Comparison of ENCODE assay signal across 16 mouse cellular contexts in the genomic region with DNA sequence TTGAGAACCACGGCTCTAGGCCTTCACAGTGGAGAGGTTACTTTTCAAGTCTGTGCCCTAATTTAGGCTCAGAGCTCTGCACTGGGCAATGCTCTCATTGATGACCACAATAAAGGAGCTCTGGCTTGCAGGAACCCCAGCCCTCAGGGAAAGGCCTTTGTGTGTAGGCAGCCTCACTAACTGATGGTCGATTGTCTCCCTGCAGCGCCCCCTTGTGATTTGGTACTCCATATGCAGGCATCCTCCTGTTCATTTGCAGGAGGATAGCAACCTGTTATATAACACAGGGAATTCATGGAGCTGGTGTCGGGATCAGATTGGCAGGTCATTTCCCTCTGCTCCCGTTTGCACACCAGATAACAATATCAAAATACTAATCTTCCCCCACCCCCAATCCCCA. TPM values are rescaled to one million over a fixed set of nuclear protein-coding genes. Genes with fewer than 3 reads are reported as not detected.
DNase-seq lines count a peak whose midpoint lies in the region; ATAC-seq and TF ChIP-seq lines count a peak whose summit lies in the region.
"Had no signal": no experiment of that assay in that cellular context is flagged by ENCODE, and none has a peak within 500 bp of the region (broad histone marks: within the 10 kb centered on the region; RNA-seq: fewer than 3 reads in every experiment).

No protein-coding gene starts in this region.

- no peaks in the 10 kb centered on the region for H3K4me1 ChIP-seq in kidney, postnatal 0 days (replicated peaks; ENCODE audit: insufficient read depth, low read length)
- H3K4me1 ChIP-seq in kidney, embryonic 16.5 days (ENCODE audit: insufficient read depth, low read length): no peaks in the 10 kb centered on the region
- no peaks in the 10 kb centered on the region for H3K4me1 ChIP-seq in neural tube, embryonic 11.5 days (ENCODE audit: control insufficient read depth, insufficient read depth, low read length)
- H3K4me1 ChIP-seq: embryonic facial prominence, embryonic 12.5 days; forebrain, embryonic 13.5 days; limb, embryonic 13.5 days; lung, embryonic 15.5 days; midbrain, embryonic 15.5 days; neural tube, embryonic 15.5 days; stomach, embryonic 15.5 days had no signal

- no peak overlapping the region for H3K27ac ChIP-seq in kidney, postnatal 0 days
- no peak overlapping the region for H3K27ac ChIP-seq in kidney, embryonic 16.5 days (ENCODE audit: low read length)
- no peak overlapping the region for H3K27ac ChIP-seq in neural tube, embryonic 11.5 days (ENCODE audit: low read depth, low read length)
- H3K27ac ChIP-seq: embryonic facial prominence, embryonic 12.5 days; forebrain, embryonic 13.5 days; limb, embryonic 13.5 days; lung, embryonic 15.5 days; midbrain, embryonic 15.5 days; neural tube, embryonic 15.5 days; stomach, embryonic 15.5 days had no signal

- TF ChIP-seq CTCF in kidney, postnatal 0 days (IDR thresholded peaks at IDR 0.05; ENCODE audit: low read depth): 0 out of 2 replicates have a peak, but pooled peaks have one; percentile 19

- no peaks in the 10 kb centered on the region for H3K36me3 ChIP-seq in kidney, postnatal 0 days (ENCODE audit: insufficient read depth, low read length)
- H3K36me3 ChIP-seq in kidney, embryonic 16.5 days (ENCODE audit: insufficient read depth, low read length): no peaks in the 10 kb centered on the region
- H3K36me3 ChIP-seq in neural tube, embryonic 11.5 days (ENCODE audit: control insufficient read depth, insufficient read depth, low read length): no peaks in the 10 kb centered on the region
- H3K36me3 ChIP-seq: embryonic facial prominence, embryonic 12.5 days; limb, embryonic 13.5 days; lung, embryonic 15.5 days; midbrain, embryonic 15.5 days; neural tube, embryonic 15.5 days; stomach, embryonic 15.5 days had no signal

- H3K4me3 ChIP-seq in kidney, postnatal 0 days (replicated peaks; ENCODE audit: low read depth, low read length): no peak overlapping the region
- H3K4me3 ChIP-seq in kidney, embryonic 16.5 days (ENCODE audit: low read length): no peak overlapping the region
- no peak overlapping the region for H3K4me3 ChIP-seq in neural tube, embryonic 11.5 days (ENCODE audit: low read depth, low read length)
- H3K4me3 ChIP-seq: embryonic facial prominence, embryonic 12.5 days; forebrain, embryonic 13.5 days; limb, embryonic 13.5 days; lung, embryonic 15.5 days; midbrain, embryonic 15.5 days; neural tube, embryonic 15.5 days; stomach, embryonic 15.5 days had no signal

- no peaks in the 10 kb centered on the region; the same call in 1 of the 2 replicates for H3K9me3 ChIP-seq in kidney, postnatal 0 days (replicated peaks; ENCODE audit: low read length)
- no peaks in the 10 kb centered on the region for H3K9me3 ChIP-seq in kidney, embryonic 16.5 days (ENCODE audit: low read length)
- no peaks in the 10 kb centered on the region for H3K9me3 ChIP-seq in neural tube, embryonic 11.5 days (ENCODE audit: control insufficient read depth, low read length)
- H3K9me3 ChIP-seq: embryonic facial prominence, embryonic 12.5 days; forebrain, embryonic 13.5 days; limb, embryonic 13.5 days; lung, embryonic 15.5 days; midbrain, embryonic 15.5 days; neural tube, embryonic 15.5 days; stomach, embryonic 15.5 days had no signal

- DNase-seq in kidney, postnatal 0 days (ENCODE audit: low spot score): no peak
- peak; percentile 34 for DNase-seq in neural tube, embryonic 11.5 days (ENCODE audit: low spot score)
- no peak for DNase-seq in neural tube, embryonic 10.5 days (ENCODE audit: extremely low spot score, low spot score)
- peak; percentile 45 for DNase-seq in ZHBTc4 (ENCODE audit: low read depth, low spot score)
- DNase-seq in mesoderm, embryonic 11.5 days (ENCODE audit: low read depth, low spot score): peak; percentile 11
- DNase-seq in urinary bladder, postnatal 10 days (ENCODE audit: low spot score): no peak
- DNase-seq: gastrocnemius, postnatal 25 days had no signal

- no peaks in the 10 kb centered on the region for H3K27me3 ChIP-seq in kidney, postnatal 0 days (ENCODE audit: insufficient read depth, low read length)
- no peaks in the 10 kb centered on the region for H3K27me3 ChIP-seq in kidney, embryonic 16.5 days (ENCODE audit: insufficient read depth, low read length)
- H3K27me3 ChIP-seq in neural tube, embryonic 11.5 days (ENCODE audit: control insufficient read depth, insufficient read depth, low read length): no peaks in the 10 kb centered on the region
- H3K27me3 ChIP-seq: embryonic facial prominence, embryonic 12.5 days; forebrain, embryonic 13.5 days; limb, embryonic 13.5 days; lung, embryonic 15.5 days; midbrain, embryonic 15.5 days; neural tube, embryonic 15.5 days; stomach, embryonic 15.5 days had no signal

- no peak for ATAC-seq in kidney, postnatal 0 days (replicated peaks; ENCODE audit: low FRiP score, low read depth)
- ATAC-seq in kidney, embryonic 16.5 days (ENCODE audit: low FRiP score, low TSS enrichment): no peak
- no peak for ATAC-seq in neural tube, embryonic 11.5 days (ENCODE audit: insufficient read depth, low FRiP score, low TSS enrichment)
- ATAC-seq: forebrain, embryonic 13.5 days; midbrain, embryonic 15.5 days had no signal

- 39% methylated on average over 5 of the region's 5 CpGs for WGBS in kidney, postnatal 0 days
- WGBS in kidney, embryonic 16.5 days: 29% methylated on average over 5 of the region's 5 CpGs
- 49% methylated on average over 5 of the region's 5 CpGs for WGBS in neural tube, embryonic 11.5 days

- H3K9ac ChIP-seq in kidney, postnatal 0 days (ENCODE audit: low read depth, low read length): no peak overlapping the region
- H3K9ac ChIP-seq in kidney, embryonic 16.5 days (replicated peaks; ENCODE audit: low read length): no peak overlapping the region
- H3K9ac ChIP-seq in neural tube, embryonic 11.5 days (ENCODE audit: low read length): no peak overlapping the region
- H3K9ac ChIP-seq: embryonic facial prominence, embryonic 12.5 days; forebrain, embryonic 13.5 days; limb, embryonic 13.5 days; lung, embryonic 15.5 days; midbrain, embryonic 15.5 days; neural tube, embryonic 15.5 days; stomach, embryonic 15.5 days had no signal

- no peak overlapping the region for H3K4me2 ChIP-seq in kidney, postnatal 0 days (ENCODE audit: low read length)
- no peak overlapping the region for H3K4me2 ChIP-seq in kidney, embryonic 16.5 days (replicated peaks; ENCODE audit: low read depth, low read length)
- no peak overlapping the region for H3K4me2 ChIP-seq in neural tube, embryonic 11.5 days (ENCODE audit: low read depth)
- H3K4me2 ChIP-seq: embryonic facial prominence, embryonic 12.5 days; forebrain, embryonic 13.5 days; limb, embryonic 13.5 days; lung, embryonic 15.5 days; midbrain, embryonic 15.5 days; neural tube, embryonic 15.5 days; stomach, embryonic 15.5 days had no signal

RNA-seq across cellular contexts. Expression of a gene that starts 59.6 kb away (rescaled TPM):
- polyA plus RNA-seq in kidney, postnatal 0 days (2015; fragmentation: Nextera tagmentation; extraction: Ambion mirVana): 0.16 and 0.18 TPM in 2 replicates
- 0.09 and 0.17 TPM in 2 replicates for polyA plus RNA-seq in kidney, embryonic 16.5 days (2015; fragmentation: Nextera tagmentation; extraction: Ambion mirVana)
- polyA plus RNA-seq in neural tube, embryonic 11.5 days (2014; fragmentation: Nextera tagmentation; extraction: Ambion mirVana): not detected in 2 replicates
- polyA plus RNA-seq: intestine, embryonic 14.5 days had no signal

Comparison
In these comparisons a context has a peak if more than half of its experiments do, and no peak if none do; other contexts are left out.
1. DNase-seq: peak in neural tube, embryonic 11.5 days (single experiment), ZHBTc4 (single experiment) and mesoderm, embryonic 11.5 days (single experiment); none in kidney, postnatal 0 days (single experiment), neural tube, embryonic 10.5 days (single experiment) and urinary bladder, postnatal 10 days (single experiment).